Mouse (Mus musculus): Measurements from ENCODE around the gene Tmem220.

DNA sequence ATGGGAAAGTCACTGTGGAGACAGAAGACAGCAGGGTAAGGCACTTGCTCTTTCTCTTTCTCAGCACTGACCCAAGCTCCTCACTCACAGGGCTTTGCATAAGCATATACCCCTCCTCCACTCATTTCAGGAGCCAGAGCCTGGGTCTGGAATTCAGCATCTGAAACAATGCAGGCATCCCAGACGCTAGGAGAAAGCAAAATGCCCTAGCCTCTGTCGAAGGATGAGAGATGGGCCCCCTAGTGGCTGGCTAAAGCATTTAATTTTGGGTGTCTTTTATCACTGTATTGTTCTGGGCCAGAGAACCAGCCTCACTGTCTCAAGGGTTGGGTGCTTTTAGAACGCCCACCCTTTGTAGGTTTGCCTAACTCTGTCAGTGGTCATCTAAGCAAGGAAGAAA, 55.2 kb downstream of the Tmem220 start:
- peak; percentile 84 for TF ChIP-seq CTCF (IDR thresholded peaks at IDR 0.05)
- no peak for TF ChIP-seq EP300 (IDR thresholded peaks at IDR 0.05)
